Mouse (Mus musculus): ENCODE results near the gene Mea1.

The Mea1 gene

DNA sequence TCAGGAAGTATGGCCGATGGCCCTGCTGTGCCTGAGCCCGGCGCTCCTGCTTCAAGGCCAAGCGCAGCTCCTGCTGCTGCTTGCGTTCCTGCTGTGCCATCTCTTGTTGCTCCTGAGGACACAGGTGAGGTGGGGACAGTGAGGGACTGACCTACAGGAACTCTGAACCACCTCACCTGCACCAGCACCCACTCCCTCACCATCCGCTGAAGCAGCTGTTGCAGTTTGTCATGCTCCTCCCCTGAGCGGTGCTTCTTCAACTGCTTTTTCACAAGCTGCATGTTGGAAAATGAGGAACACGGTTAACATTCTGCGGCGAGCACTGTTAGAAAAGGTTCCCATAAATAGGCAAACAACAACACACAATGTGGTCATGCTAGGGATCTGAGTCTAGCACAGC, 8.7 kb upstream of the Mea1 start:
- no peak for DNase-seq (ENCODE audit: low read depth, low spot score)

DNA sequence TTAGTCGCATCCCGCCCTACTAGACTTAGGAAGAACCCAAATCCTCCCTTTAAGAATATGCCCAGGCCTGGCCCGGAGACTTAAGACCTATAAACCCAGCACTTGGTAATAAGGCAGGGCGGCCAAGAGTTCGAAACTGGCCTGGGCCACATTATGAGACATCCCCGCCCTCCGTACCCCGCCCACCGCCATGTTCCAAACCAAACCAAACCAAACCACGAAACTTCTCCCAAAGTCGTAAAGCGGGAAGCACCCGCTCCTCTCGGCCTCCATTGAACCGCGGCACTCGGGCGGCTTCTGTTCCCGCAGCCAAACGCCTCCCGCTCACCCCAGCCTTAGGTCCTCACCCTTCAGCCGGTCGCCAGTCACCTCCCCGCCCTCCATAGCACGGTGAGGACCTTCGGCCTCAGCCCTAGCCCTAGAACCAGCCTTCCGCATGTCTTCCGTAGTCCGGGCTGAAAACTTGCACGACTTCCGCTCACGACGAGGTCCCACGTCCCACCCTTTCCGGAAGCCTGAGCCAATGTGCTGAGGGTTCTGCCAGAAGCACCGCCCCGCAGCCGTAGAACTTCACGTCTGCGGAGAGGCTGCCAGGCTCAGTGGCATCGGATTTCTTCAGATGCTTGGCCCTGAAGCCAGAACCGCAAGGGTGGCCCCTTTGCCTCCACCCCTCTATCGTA, 4.6 kb upstream of the Mea1 start, which contains the start of gene Rrp36:
TSS of gene Rrp36 (minus strand) at position 503 of the 680 bp plus-strand sequence.
- peak; percentile 80 for DNase-seq (ENCODE audit: low read depth, low spot score)

DNA sequence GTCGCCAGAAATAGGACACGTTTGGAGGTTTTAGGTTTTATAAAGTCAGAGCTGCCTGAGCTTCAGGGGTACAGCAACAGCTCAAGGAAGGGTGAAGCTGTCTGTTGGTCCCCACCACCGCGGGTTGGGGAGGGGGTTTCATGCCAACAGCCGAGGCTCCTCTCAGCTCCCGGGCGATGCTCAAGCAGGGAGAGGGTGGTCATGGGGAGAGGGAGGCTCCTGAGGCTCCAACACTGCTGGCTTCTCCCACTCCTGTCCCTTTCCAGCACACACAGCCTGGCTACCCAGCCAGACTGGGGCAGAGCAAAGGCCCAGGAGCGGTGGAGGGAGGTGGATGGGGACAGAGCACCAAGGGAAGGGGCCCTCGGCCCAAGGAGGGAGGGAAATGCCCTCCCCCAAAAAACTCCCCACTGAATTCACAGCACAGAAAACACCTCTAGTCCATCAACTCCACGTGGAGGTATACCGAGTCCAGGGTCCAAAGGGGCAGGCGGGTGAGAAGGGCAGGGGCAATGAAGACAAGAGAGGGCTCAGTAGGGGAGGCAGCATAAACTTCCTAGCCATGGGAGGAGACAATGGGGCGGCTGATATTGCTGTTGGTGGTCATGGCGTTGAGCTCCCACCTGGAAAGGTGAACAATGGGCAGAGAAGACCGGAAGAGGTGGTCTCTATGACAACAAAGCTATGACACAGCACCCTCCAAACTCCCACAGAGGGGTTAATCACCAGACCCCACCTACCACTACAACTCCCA, 3.9 kb upstream of the Mea1 start:
- DNase-seq (ENCODE audit: low read depth, low spot score): no peak

DNA sequence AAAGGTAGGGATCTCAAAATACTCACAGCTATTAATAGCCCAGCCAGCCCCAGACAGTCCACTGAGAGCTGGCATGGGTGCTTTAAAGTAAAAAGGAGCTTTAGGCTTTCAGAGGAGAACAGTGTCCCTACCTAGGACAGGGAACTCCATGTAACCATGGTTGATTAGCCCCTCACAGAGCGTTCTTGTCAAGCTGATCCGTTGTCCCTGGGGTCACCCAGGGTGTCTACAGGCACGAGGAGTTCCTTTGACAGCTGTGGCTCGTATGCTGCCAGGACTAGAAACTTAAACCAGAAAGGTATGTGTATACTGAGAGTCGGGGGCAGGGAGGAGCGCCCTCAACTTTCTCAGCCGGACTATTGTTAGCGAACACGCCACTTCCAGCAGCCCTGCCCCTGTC, 318 bp downstream of the Mea1 start:
- no peak for DNase-seq (ENCODE audit: low read depth, low spot score)

DNA sequence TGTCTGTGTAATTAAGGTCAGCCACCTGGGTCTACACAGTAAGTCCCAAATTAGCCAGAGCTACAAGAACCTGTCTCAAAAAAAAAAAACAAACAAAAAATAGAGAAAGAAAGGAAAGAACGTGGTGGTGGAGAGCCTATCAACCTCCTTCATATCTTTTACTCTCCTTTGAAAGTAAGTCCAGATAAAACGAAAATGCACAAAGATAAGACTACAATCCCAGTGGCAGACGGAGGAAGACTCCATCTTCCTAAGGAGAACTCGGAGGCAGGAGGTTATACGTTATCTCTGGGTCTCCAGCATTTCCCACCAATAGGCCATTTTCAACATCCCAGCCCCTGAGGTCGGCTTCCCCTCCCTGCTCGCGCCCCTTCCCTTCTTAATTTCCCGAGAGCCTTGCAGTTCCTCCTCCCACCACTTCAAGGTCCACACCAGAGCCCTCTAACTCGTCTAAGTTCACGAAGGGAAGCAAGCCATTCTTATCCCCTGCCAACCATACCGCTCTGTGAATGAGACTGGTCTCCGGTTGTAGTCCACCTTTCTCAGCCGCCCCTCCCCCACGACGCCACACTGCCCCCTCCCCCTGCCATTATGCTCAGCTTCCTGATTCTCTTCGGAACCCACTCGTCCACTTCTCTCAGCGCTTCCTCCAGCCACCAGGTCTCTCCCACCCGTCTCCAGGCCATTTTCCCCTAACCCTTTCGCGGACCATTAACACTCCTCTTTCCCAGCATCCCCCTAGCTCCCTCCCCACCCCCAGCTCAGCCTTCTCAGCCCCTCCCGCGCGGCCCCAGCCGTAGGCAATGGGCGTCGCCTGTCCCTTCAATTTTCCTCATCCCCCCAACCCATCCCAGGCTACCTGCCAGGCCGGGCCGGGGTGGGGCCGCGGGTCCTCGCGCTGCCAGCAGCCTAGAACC, 1.5 kb downstream of the Mea1 start:
- DNase-seq (ENCODE audit: low read depth, low spot score): no peak

DNA sequence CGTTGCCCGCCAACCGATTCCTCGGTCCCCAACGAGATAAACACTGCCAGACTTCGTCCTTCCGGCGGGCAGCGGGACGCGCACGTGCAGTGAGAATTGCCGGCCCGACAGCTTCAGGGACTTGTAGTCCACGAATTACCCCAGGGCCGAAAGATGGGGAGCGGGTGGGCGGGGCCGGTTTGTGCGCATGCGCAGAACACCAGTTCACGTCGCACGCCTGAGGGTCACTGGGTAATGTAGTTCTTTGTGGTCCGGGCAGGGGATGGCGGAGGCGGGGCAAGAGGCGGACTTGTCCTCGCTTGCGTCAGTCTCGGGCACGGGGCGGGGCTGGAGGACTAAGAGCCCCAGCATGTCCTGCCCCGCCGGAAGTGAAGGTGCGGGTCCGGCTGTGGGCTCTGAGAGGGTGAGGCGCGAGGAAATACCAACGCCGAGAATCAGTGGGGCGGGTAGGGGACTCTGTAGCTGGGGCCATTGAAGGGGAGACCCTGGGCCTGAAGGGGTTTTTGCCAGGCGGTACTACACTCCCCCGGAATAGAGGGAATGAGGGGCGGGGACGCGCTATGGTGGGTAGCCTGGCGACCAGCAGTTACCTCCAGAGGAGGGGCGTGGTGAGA, 2.3 kb downstream of the Mea1 start, which contains the start of gene Klhdc3:
TSS of gene Klhdc3 (minus strand) at position 155 of the 614 bp plus-strand sequence.
- DNase-seq (ENCODE audit: low read depth, low spot score): peak; percentile 95

DNA sequence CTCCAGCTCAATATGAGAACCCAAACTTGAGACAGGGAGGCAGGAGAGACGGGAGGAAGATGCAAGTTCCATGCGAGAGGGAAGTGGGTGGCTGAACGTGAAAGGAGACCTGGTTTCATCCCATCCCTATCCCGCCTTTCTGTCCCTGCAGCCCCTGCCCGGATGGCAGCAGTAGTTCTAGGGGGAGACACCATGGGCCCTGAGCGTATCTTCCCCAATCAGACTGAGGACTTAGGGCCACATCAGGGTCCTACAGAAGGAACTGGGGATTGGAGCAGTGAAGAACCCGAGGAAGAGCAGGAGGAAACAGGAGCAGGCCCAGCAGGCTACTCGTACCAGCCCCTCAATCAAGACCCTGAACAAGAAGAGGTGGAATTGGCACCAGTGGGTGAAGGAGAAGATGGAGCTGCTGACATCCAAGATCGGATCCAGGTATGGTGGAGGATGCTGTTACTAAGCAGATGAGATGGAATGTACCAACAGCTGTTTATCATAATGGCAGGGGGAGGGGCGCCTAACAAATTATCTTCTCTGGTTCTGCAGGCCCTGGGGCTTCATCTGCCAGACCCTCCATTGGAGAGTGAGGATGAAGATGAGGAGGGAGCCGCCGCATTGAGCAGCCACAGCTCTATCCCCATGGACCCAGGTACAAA, 3.0 kb downstream of the Mea1 start:
- no peak for DNase-seq (ENCODE audit: low read depth, low spot score)

DNA sequence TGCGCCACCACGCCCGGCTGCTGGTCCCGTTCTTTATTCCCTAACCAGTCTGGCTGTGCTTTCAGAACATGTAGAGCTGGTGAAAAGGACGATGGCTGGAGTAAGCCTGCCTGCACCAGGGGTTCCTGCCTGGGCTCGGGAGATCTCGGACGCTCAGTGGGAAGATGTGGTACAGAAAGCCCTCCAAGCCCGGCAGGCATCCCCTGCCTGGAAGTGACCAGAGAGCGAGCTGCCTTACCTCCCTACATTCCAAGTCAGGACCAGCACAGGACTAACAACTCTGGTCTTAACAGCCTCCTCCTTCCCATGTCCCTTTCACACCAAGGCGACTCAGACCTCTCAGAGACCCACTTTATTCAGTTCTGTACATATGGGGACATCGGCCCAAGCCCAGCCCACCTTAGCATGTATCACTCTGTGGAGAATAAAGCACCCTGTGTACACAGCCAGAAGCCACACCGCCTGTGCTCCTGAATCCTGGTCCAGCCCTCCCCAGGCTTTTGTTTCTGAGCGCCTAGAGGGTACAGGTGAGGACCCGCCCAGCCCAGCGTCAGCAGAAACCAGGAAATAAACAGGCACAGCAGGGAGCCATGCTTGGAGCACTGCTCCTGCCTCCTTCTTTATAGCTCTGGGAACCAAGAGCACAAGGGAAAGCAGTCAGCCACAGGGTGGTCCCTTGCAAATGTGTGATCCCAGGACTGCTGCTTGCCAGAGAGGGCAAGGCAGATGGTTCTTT, 4.2 kb downstream of the Mea1 start:
- DNase-seq (ENCODE audit: low read depth, low spot score): no peak

DNA sequence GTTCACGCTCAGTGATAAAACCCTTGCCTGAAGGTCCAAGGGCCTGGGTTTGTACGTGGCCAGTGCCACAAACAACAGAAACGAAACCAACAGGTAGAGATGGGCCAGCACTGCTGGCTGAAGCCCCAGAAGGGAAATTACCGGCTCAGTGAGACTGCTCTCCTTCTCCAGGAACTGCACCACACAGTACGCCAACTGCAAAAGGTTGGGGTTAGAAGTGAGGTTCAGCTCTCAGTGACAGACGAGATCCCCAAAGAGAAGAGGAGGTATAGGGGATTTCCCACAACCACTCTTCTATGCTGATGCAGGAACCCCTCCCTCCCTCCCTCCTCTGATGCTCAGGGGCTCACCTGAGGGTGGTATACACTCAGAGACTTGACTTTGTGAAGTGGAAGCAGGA, 7.3 kb downstream of the Mea1 start:
- no peak for DNase-seq (ENCODE audit: low read depth, low spot score)

DNA sequence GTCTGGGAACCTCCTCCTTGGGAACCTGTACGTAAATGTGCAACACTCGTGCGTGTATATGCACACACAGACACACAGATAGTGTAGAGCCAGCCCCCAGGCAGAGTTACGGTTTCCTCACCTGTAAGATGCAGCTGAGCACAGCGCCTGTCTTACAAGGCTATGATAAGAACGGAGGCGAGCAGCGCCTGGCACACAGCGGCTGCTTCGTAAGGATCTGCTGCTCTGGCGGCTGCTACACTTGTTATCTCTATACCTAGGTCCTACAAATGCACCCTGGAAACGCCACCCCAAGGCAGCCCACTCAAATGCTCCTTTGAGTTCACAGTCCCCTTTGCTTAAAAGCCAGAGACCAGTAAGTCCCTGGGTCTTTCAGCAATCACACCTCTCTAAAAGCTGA, 12.1 kb downstream of the Mea1 start:
- DNase-seq (ENCODE audit: low read depth, low spot score): no peak

DNA sequence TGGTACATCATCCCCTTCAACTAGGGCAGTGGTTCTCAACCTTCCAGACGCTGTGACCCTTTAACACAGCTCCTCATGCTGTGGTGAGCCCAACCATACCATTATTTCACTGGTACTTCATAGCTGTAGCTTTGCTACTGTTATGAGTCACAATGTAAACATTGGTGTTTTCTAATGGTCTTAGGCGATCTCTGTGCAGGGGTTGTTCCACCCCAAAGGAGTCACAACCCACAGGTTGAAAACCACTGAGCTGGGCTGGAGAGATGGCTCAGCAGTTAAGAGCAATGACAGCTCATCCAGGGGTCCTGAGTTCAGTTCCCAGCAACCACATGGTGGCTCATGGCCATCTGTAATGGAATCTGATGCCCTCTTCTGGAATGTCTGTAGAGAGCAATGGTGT, 12.8 kb downstream of the Mea1 start:
- no peak for DNase-seq (ENCODE audit: low read depth, low spot score)

DNA sequence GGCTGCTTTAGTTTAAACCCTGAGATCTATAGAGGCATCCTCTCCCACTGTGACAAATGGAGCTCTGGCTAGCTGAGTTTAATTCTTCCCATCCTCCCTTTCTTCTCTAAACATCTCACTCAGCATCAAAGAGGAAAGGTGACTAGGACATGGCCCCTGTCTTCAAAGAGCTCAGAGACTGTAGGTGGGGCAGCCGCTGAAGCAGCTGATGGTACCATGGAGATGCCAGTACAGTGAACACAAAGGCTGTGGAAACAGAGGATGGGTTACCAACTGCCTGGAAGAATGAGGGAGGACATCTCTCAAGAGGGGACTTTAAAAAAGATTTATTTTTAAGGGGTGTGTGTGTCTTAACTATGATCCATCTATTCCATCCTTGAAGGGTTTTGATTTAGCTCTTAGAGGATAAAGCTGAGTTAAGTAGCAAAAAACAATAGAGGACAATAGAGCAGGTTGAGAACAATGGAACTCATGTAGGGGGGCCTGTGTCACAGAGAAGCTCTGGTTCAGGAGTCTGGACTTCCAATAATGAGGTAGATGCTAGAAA, 16.0 kb downstream of the Mea1 start:
- DNase-seq (ENCODE audit: low read depth, low spot score): no peak

DNA sequence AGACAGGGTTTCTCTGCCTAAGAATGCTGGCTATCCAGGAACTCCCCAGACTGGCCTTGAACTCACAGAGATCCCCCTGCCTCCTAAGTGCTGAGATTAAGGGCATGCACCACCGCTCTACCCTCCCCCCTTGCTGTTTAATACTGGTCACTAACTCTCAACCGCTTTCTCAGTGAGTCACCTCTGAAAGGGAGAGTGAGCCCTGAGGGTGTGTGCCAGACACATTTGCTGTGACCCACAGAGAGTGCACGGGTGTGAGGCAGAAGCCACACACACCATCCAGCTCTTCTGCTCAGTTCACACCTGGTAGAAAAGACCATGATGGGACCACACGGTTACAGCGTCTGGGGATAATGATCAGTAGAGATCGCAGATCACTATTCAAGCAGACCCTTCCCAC, 19.9 kb downstream of the Mea1 start:
- no peak for DNase-seq (ENCODE audit: low read depth, low spot score)

DNA sequence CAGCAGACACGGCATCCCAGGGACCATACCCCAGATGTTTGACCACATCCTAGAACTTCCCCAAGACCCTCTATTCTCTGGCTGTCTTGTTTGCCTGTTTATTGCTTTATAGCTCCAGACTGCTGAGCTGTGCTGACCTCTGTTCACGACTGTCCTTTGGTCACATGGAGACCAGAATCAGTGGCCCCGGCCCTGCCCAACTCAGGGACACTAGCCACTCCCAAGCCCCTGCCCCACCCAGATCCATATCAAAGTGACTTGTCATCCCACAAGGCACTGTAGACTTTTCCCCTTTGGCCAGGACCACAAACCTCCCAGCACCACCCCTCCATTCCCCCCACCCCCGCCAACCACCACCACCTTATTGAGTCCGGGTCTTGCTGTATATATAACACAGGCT, 20.7 kb downstream of the Mea1 start:
- no peak for DNase-seq (ENCODE audit: low read depth, low spot score)

DNA sequence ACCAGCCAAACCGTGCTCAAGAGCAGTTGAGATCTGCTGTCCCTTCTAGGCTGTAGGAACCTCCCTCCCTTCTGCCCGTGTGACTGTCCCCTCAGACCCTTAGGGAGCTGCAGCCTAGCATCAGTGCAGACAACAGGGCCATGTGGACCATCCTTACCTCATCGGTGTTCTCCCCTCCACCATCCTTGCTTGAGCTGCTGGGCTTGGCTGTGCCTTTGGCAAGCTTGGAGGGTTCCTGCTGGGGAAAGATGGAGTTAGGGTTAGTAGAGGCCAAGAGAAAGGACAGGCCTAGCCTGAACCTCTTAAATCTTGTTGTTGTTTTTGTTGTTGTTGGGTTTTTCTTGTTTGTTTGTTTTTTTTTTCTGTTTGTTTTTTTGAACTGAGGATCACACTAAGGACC, 21.3 kb downstream of the Mea1 start:
- DNase-seq (ENCODE audit: low read depth, low spot score): no peak

DNA sequence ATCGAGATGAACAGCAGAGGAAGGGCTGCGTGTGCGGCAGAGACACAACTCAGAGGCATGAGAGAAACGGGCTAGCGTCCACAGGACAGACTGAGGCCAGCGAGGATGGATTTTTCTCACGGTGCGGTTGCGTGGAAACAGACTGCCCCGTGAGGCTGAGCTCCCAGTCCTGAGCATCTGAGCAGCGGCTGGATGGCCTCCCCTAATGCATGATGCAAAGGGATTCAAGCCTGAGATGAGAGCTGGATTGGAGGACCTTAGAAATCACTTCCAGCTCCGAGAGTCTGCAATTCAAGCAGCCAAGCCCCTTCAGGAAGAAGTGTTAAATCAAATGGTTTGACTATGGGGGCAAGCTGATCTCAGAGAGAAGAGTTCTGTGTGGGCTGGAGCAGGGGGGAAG, 22.9 kb downstream of the Mea1 start:
- DNase-seq (ENCODE audit: low read depth, low spot score): no peak

DNA sequence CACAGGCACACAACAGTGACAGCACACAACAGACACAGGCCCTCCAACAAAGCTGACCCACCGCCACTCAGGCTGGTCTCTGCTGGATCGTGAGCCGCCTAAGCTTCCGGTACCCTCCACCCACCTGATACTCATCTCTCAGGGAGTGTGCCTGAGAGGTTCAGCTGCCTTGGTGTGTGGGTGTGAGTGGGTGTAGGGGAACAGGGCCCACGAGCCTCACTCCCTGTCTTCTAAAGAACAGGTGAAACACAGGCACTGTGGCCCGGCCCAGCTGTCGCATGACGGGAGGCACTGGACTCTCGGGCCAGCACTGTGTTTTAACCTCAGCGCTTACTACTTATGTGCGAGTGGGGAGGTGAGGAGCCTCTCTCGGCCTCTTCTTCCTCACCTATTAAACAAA, 23.5 kb downstream of the Mea1 start:
- DNase-seq (ENCODE audit: low read depth, low spot score): no peak

DNA sequence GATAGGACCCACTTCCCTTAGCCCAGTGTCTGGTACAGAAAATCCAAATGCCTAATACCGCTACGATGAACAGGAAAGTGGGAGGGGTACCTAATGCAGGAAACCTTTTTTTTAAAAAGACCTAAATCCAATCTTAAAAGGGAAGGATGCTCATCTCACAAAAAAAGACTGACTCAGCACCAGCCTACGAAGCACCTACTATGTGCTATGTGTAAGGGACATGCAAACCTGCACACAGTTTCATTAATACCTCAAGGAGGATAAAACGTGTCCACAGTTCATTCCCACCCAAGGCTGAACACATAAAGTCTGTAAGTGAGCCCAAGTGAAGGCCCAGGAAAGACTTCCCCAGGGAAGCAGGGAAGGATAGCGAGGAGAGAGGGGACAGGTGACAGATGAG, 23.9 kb downstream of the Mea1 start:
- no peak for DNase-seq (ENCODE audit: low read depth, low spot score)

DNA sequence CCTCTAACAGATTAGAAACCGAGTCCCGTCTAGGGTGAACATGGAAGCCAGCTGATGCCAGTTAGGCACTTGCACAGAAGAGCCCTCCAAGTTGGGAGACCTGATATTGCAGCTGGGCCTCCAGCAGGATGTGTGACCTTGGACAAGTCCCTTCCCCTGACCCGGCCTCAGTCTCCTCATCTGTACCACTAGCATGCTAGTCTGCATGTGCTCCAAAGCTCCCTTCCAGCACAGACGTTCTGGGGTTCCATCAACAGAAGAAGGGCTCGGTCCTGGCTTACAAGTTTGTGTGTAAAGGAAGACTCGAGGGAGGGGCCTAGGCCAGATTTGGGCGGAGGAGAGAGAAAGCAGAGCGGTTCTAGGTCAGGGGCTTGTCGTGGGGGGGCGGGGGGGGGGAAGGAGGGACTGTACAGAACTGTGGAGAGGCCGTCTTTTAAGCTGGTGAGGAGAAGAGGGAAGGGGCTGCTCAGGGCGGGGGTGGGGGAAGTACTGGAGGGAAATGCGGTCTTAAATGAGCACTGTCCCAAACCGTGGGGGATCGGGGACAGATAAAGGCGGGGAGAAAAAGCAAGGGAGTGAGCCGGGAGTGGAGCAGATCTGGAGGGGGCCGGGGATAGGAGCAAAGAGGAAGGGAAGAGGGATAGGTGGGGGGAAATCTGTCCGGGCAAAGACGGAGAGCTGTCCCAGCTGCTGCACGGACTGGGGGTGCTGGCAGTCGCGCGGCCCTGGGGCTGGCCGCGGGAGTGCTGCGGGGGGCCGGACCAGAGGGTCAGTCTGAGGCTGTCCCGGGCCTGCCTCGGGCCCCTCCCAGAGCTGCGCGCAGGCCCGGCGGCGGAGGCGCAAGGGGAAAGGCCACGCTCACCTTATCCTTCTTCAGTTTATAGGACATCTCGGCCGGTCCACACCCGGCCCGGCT, 25.6 kb downstream of the Mea1 start:
- no peak for DNase-seq (ENCODE audit: low read depth, low spot score)

Data from c-Kit-negative CD71-positive TER-119-positive erythroid progenitor cells, embryonic 14.5 days (primary cell).